Mouse (Mus musculus): Measurements from ENCODE around the gene Olfr169. TPM values are rescaled to one million over a fixed set of nuclear protein-coding genes. Genes with fewer than 3 reads are reported as not detected.
"Not testable (repeated sequence)": the region's sequence is repeated elsewhere in the genome, so short reads cannot be mapped to it uniquely, and the experiment has no call there.

The Olfr169 gene
- not detected in 2 replicates for polyA plus RNA-seq (2011; ENCODE audit: insufficient read depth, insufficient read length, low read depth, missing spikeins)

- not testable (repeated sequence) for H3K27ac ChIP-seq (ENCODE audit: insufficient read depth, low read length)
These were observed at the start of gene Olfr169 for GRCm38 (mm10) chr16:19571709-19572108. TSS of gene Olfr169 (minus strand) at chr16:19571809.

GRCm38 (mm10) chr16:19611782-19612181 is 40.2 kb upstream of the Olfr169 start, which contains the start of gene Olfr170:
TSS of gene Olfr170 (minus strand) at chr16:19611882.
- not testable (repeated sequence) for H3K4me3 ChIP-seq (ENCODE audit: low read depth, low read length); H3K27ac ChIP-seq (ENCODE audit: insufficient read depth, low read length); H3K27me3 ChIP-seq (ENCODE audit: control insufficient read depth, insufficient read depth, low read length, poor library complexity, severe bottlenecking); H3K9ac ChIP-seq (ENCODE audit: low read depth, poor library complexity, severe bottlenecking); H3K9me3 ChIP-seq (replicated peaks; ENCODE audit: control insufficient read depth, insufficient read depth, low read length, poor library complexity, severe bottlenecking); H3K4me1 ChIP-seq (ENCODE audit: control insufficient read depth, insufficient read depth, low read length); H3K36me3 ChIP-seq (ENCODE audit: control insufficient read depth, insufficient read depth, low read length, poor library complexity, severe bottlenecking)

More at GRCm38 (mm10) chr16:19571709-19572108, at the start of gene Olfr169:
- H3K9ac ChIP-seq (ENCODE audit: low read depth, poor library complexity, severe bottlenecking); H3K36me3 ChIP-seq (ENCODE audit: control insufficient read depth, insufficient read depth, low read length, poor library complexity, severe bottlenecking); H3K4me1 ChIP-seq (ENCODE audit: control insufficient read depth, insufficient read depth, low read length); H3K9me3 ChIP-seq (replicated peaks; ENCODE audit: control insufficient read depth, insufficient read depth, low read length, poor library complexity, severe bottlenecking); H3K27me3 ChIP-seq (ENCODE audit: control insufficient read depth, insufficient read depth, low read length, poor library complexity, severe bottlenecking); H3K4me3 ChIP-seq (ENCODE audit: low read depth, low read length): not testable (repeated sequence)

DNA sequence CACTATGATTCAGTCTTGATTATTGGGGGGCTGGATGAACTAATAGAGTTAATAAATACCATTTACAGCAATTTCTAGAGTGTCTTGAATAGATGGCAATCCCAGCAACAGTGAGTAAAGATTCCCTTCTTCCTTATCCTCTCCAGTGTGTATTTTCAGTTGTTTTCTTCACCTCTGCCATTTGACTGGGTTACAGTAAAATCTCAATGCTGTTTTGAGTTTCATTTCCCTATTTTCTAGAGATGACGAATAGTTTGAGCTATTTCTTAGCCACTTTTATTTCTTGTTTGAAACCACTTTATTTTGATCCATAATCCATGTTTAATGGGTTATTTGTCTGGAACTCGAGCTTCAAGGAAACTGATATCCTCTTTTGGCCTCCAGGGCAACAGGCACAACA is 31.6 kb upstream of the Olfr169 start:
- Histone ChIP-seq H3K4me3 (ENCODE audit: low read depth, low read length) (no peak overlapping the region), H3K27ac (ENCODE audit: insufficient read depth, low read length) (no peak overlapping the region), H3K4me1 (ENCODE audit: control insufficient read depth, insufficient read depth, low read length) (no peaks in the 10 kb centered on the region), H3K27me3 (ENCODE audit: control insufficient read depth, insufficient read depth, low read length, poor library complexity, severe bottlenecking) (no peaks in the 10 kb centered on the region), H3K9me3 (replicated peaks; ENCODE audit: control insufficient read depth, insufficient read depth, low read length, poor library complexity, severe bottlenecking) (peaks cover 5% of the 10 kb centered on the region; the same call in 1 of the 2 replicates), H3K36me3 (ENCODE audit: control insufficient read depth, insufficient read depth, low read length, poor library complexity, severe bottlenecking) (no peaks in the 10 kb centered on the region), H3K9ac (ENCODE audit: low read depth, poor library complexity, severe bottlenecking) (no peak overlapping the region)
- TF ChIP-seq CTCF (IDR thresholded peaks at IDR 0.05; ENCODE audit: low read depth, low read length) (no peak), POLR2A (IDR thresholded peaks at IDR 0.05; ENCODE audit: insufficient read depth, low read length) (no peak), EP300 (IDR thresholded peaks at IDR 0.05; ENCODE audit: insufficient read depth, low read depth, low read length) (no peak)

GRCm38 (mm10) chr16:19553429-19553828 is 18.2 kb downstream of the Olfr169 start:
- H3K27me3 ChIP-seq (ENCODE audit: control insufficient read depth, insufficient read depth, low read length, poor library complexity, severe bottlenecking); H3K27ac ChIP-seq (ENCODE audit: insufficient read depth, low read length); H3K4me3 ChIP-seq (ENCODE audit: low read depth, low read length); H3K9ac ChIP-seq (ENCODE audit: low read depth, poor library complexity, severe bottlenecking); H3K4me1 ChIP-seq (ENCODE audit: control insufficient read depth, insufficient read depth, low read length); H3K36me3 ChIP-seq (ENCODE audit: control insufficient read depth, insufficient read depth, low read length, poor library complexity, severe bottlenecking): not testable (repeated sequence)
- H3K9me3 ChIP-seq (replicated peaks; ENCODE audit: control insufficient read depth, insufficient read depth, low read length, poor library complexity, severe bottlenecking): peaks cover 13% of the 10 kb centered on the region

DNA sequence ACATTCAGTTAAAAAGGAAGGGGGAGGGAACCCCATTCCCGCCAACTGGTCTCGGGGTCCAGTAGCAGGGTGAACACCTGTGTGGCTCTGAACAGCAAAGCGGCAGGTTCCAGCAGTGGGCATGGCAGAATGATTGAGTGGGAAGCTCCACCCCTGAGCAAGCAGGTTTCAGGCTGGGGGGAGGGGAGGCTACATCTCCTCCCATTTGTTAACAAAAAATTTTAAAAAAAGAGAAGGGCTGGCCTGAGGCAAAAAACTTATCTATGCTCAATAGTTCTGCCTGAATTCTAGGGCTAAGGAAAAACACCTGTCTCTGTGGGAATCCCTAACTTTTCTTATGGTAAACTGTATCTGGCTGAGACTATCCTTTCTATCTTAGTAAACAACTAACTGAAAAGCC is 19.4 kb downstream of the Olfr169 start:
- H3K36me3 ChIP-seq (ENCODE audit: control insufficient read depth, insufficient read depth, low read length, poor library complexity, severe bottlenecking); H3K4me3 ChIP-seq (ENCODE audit: low read depth, low read length); H3K9ac ChIP-seq (ENCODE audit: low read depth, poor library complexity, severe bottlenecking); H3K4me1 ChIP-seq (ENCODE audit: control insufficient read depth, insufficient read depth, low read length); H3K27ac ChIP-seq (ENCODE audit: insufficient read depth, low read length); H3K27me3 ChIP-seq (ENCODE audit: control insufficient read depth, insufficient read depth, low read length, poor library complexity, severe bottlenecking): not testable (repeated sequence)
- H3K9me3 ChIP-seq (replicated peaks; ENCODE audit: control insufficient read depth, insufficient read depth, low read length, poor library complexity, severe bottlenecking): peaks cover 13% of the 10 kb centered on the region

- H3K4me3 ChIP-seq (ENCODE audit: low read depth, low read length): no peak within 1 kb of the TSS
- H3K27ac ChIP-seq (ENCODE audit: insufficient read depth, low read length): no peak within 1 kb of the TSS
- H3K4me1 ChIP-seq (ENCODE audit: control insufficient read depth, insufficient read depth, low read length): no peaks in the 10 kb centered on the region
- H3K27me3 ChIP-seq (ENCODE audit: control insufficient read depth, insufficient read depth, low read length, poor library complexity, severe bottlenecking): no peaks in the 10 kb centered on the region
- no peaks in the 10 kb centered on the region for H3K36me3 ChIP-seq (ENCODE audit: control insufficient read depth, insufficient read depth, low read length, poor library complexity, severe bottlenecking)
- no peaks in the 10 kb centered on the region for H3K9me3 ChIP-seq (replicated peaks; ENCODE audit: control insufficient read depth, insufficient read depth, low read length, poor library complexity, severe bottlenecking)
- TF ChIP-seq EP300 (IDR thresholded peaks at IDR 0.05; ENCODE audit: insufficient read depth, low read depth, low read length) (no peak), CTCF (IDR thresholded peaks at IDR 0.05; ENCODE audit: low read depth, low read length) (no peak), POLR2A (IDR thresholded peaks at IDR 0.05; ENCODE audit: insufficient read depth, low read length) (no peak)
- no peak within 1 kb of the TSS for H3K9ac ChIP-seq (ENCODE audit: low read depth, poor library complexity, severe bottlenecking)
These were observed 36.2 kb downstream of the Olfr169 start, which contains the start of gene Olfr168 for GRCm38 (mm10) chr16:19535455-19535854. TSS of gene Olfr168 (minus strand) at chr16:19535555.

DNA sequence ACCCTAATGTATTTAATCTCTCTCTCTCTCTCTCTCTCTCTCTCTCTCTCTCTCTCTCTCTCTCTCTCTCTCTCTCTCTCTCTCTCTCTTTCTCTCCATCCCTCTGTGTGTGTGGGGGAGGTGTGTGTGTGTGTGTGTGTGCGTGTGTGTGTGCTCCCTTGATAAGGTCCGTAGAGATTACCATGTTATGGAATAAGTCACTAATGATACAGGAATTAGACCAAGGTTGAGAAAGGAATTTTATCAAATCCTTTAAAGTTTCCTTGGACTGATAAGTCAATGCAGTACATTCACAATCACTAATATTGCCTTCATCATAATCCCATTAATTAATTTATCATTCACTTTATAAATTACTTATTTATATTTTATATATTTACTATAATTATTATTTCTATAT is 49.4 kb downstream of the Olfr169 start, which contains the start of gene Olfr167:
TSS of gene Olfr167 (minus strand) at position 101 of the 400 bp plus-strand sequence.
- no peak within 1 kb of the TSS for H3K9ac ChIP-seq (ENCODE audit: low read depth, poor library complexity, severe bottlenecking)
- H3K27ac ChIP-seq (ENCODE audit: insufficient read depth, low read length): no peak within 1 kb of the TSS
- H3K4me3 ChIP-seq (ENCODE audit: low read depth, low read length): no peak within 1 kb of the TSS
- no peaks in the 10 kb centered on the region for H3K4me1 ChIP-seq (ENCODE audit: control insufficient read depth, insufficient read depth, low read length)
- no peak for TF ChIP-seq CTCF (IDR thresholded peaks at IDR 0.05; ENCODE audit: low read depth, low read length)
- TF ChIP-seq EP300 (IDR thresholded peaks at IDR 0.05; ENCODE audit: insufficient read depth, low read depth, low read length): no peak
- TF ChIP-seq POLR2A (IDR thresholded peaks at IDR 0.05; ENCODE audit: insufficient read depth, low read length): no peak
- H3K36me3 ChIP-seq (ENCODE audit: control insufficient read depth, insufficient read depth, low read length, poor library complexity, severe bottlenecking): no peaks in the 10 kb centered on the region
- H3K27me3 ChIP-seq (ENCODE audit: control insufficient read depth, insufficient read depth, low read length, poor library complexity, severe bottlenecking): no peaks in the 10 kb centered on the region
- no peaks in the 10 kb centered on the region for H3K9me3 ChIP-seq (replicated peaks; ENCODE audit: control insufficient read depth, insufficient read depth, low read length, poor library complexity, severe bottlenecking)

Other genes starting within 250 kb of the Olfr169 start
- not detected in 2 replicates for gene Olfr165, start 148.7 kb downstream of the Olfr169 start, polyA plus RNA-seq (2011; ENCODE audit: insufficient read depth, insufficient read length, low read depth, missing spikeins)
- gene Olfr166, start 88.1 kb downstream of the Olfr169 start, polyA plus RNA-seq (2011; ENCODE audit: insufficient read depth, insufficient read length, low read depth, missing spikeins): not detected in 2 replicates
- gene Olfr167, start 49.5 kb downstream of the Olfr169 start, polyA plus RNA-seq (2011; ENCODE audit: insufficient read depth, insufficient read length, low read depth, missing spikeins): not detected in 2 replicates
- not detected in 2 replicates for gene Olfr168, start 36.3 kb downstream of the Olfr169 start, polyA plus RNA-seq (2011; ENCODE audit: insufficient read depth, insufficient read length, low read depth, missing spikeins)
- not detected in 2 replicates for gene Olfr170, start 40.1 kb upstream of the Olfr169 start, polyA plus RNA-seq (2011; ENCODE audit: insufficient read depth, insufficient read length, low read depth, missing spikeins)
- gene Olfr171, start 58.1 kb upstream of the Olfr169 start, polyA plus RNA-seq (2011; ENCODE audit: insufficient read depth, insufficient read length, low read depth, missing spikeins): not detected in 2 replicates
- gene Lamp3, start 134.6 kb upstream of the Olfr169 start, polyA plus RNA-seq (2011; ENCODE audit: insufficient read depth, insufficient read length, low read depth, missing spikeins): 0.26 TPM in 1 of 2 replicates, not detected in the other
- 32.0 and 36.5 TPM in 2 replicates for gene B3gnt5, start 188.4 kb upstream of the Olfr169 start, polyA plus RNA-seq (2011; ENCODE audit: insufficient read depth, insufficient read length, low read depth, missing spikeins)